Mouse (Mus musculus) erythroblast, embryonic 14.5 days (primary cell): ENCODE measurements around the gene Gdpd1. TPM values are rescaled to one million over a fixed set of nuclear protein-coding genes. Genes with fewer than 3 reads are reported as not detected.
"Not testable (repeated sequence)": the region's sequence is repeated elsewhere in the genome, so short reads cannot be mapped to it uniquely, and the experiment has no call there.

Source experiments
- H3K27me3 ChIP-seq: 2 replicates; pipeline ENCODE4 v1.6.1; 2012; ENCODE audit warnings: inconsistent platforms; ENCODE audit not compliant: control insufficient read depth
- H3K36me3 ChIP-seq: 2 replicates; pipeline ENCODE4 v1.6.1; 2012; ENCODE audit warnings: mild to moderate bottlenecking, inconsistent platforms; ENCODE audit not compliant: control insufficient read depth
- H3K4me1 ChIP-seq: 2 replicates; pipeline ENCODE4 v1.6.1; 2012; ENCODE audit warnings: inconsistent platforms; ENCODE audit not compliant: control insufficient read depth
- H3K4me3 ChIP-seq: replicated peaks from 2 replicates; pipeline ENCODE3; 2012; ENCODE audit warnings: moderate library complexity, mild to moderate bottlenecking, inconsistent platforms
- H3K9me3 ChIP-seq: 2 replicates; pipeline ENCODE4 v1.6.1; 2012; ENCODE audit warnings: low read length, inconsistent platforms, mixed read lengths; ENCODE audit not compliant: control insufficient read depth
- GATA1 ChIP-seq: IDR thresholded peaks from 2 replicates; pipeline ENCODE4 v1.6.1; 2012; ENCODE audit warnings: low read length, inconsistent platforms, mixed read lengths
- TAL1 ChIP-seq: IDR thresholded peaks from 3 replicates; pipeline ENCODE4 v1.6.1; 2012; ENCODE audit warnings: low read length, inconsistent platforms, mixed read lengths
- polyA plus RNA-seq: library from polyadenylated mRNA; stranded (reverse); fragments of >175 nt; gene quantifications from 2 replicates; pipeline ENCODE4 v1.2.3, GENCODE M21; 2012

Gdpd1 gene
- polyA plus RNA-seq, 1 experiment: 0.19 TPM

GRCm38 (mm10) chr11:87083712-87084111 is 9.8 kb upstream of the Gdpd1 start:
- H3K36me3 ChIP-seq: peaks cover 66% of the 10 kb centered on the region
- TF ChIP-seq TAL1 (no peak), GATA1 (no peak)
- peaks cover 38% of the 10 kb centered on the region for H3K4me1 ChIP-seq
- H3K9me3 ChIP-seq: no peaks in the 10 kb centered on the region
- no peaks in the 10 kb centered on the region for H3K27me3 ChIP-seq
- no peak overlapping the region for H3K4me3 ChIP-seq

DNA sequence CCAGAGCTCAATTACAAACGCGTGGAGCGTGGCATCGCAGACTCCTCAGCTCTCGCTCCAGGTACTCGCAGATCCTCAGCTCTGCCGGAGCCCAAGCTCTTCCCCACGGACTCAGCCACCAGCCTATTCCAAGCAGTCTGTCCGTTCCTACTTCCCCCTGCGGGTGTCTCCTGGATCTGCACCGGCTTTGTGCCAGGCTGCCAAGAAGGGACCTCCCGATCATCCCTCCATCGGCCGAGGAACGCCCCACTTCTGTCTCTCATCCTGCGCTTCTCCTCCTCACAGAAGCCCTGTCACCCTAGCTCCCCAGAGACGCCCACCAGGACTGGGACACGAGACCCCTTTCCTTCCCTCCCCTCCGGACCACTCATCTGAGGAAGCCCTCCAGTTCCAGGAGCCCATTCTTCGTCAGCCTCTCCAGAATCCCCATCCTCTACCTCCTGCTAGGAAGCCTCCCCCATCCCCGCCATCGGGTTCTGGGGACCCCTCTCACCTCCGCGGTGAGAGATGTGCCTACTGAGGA is 458 bp downstream of the Gdpd1 start:
- peaks cover 33% of the 10 kb centered on the region for H3K4me1 ChIP-seq
- H3K36me3 ChIP-seq: peaks cover 26% of the 10 kb centered on the region
- TF ChIP-seq TAL1 (no peak), GATA1 (no peak)
- H3K4me3 ChIP-seq: peak overlapping the region; percentile 90
- no peaks in the 10 kb centered on the region for H3K9me3 ChIP-seq
- no peaks in the 10 kb centered on the region for H3K27me3 ChIP-seq

GRCm38 (mm10) chr11:87062087-87062486 is 11.8 kb downstream of the Gdpd1 start:
- no peaks in the 10 kb centered on the region for H3K27me3 ChIP-seq
- H3K4me3 ChIP-seq: no peak overlapping the region
- H3K36me3 ChIP-seq: peaks cover 42% of the 10 kb centered on the region
- H3K4me1 ChIP-seq: peaks cover 31% of the 10 kb centered on the region
- TF ChIP-seq TAL1: no peak
- H3K9me3 ChIP-seq: no peaks in the 10 kb centered on the region

DNA sequence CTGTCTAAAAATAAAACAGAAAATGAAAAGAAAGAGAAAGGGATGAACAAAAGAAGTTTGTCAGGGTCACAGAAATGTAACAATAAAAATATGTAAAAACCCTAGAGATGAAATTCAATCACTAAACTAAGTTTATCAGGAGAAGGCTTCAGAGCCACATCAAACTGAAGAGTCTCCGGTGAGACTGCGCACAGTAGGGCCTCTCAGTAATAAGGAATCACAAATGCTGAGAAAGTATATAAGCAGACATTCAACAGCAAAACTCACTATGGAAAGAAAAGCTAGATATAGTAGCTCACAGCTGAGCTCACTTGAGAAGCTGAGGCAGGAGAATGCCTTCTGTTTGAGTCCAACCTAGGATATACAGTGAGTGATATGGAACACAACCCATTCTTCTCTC is 13.5 kb downstream of the Gdpd1 start:
- H3K4me3 ChIP-seq: no peak overlapping the region
- H3K27me3 ChIP-seq: no peaks in the 10 kb centered on the region
- no peak for TF ChIP-seq GATA1
- no peak for TF ChIP-seq TAL1
- H3K9me3 ChIP-seq: no peaks in the 10 kb centered on the region
- peaks cover 47% of the 10 kb centered on the region for H3K4me1 ChIP-seq
- peaks cover 43% of the 10 kb centered on the region for H3K36me3 ChIP-seq

- H3K9me3 ChIP-seq: no peaks in the 10 kb centered on the region
- peaks cover 44% of the 10 kb centered on the region for H3K36me3 ChIP-seq
- H3K27me3 ChIP-seq: no peaks in the 10 kb centered on the region
- peak overlapping the region; percentile 27 for H3K4me3 ChIP-seq
- TF ChIP-seq TAL1 (no peak), GATA1 (no peak)
- H3K4me1 ChIP-seq: peaks cover 47% of the 10 kb centered on the region
Measured at GRCm38 (mm10) chr11:87056286-87056685, 17.6 kb downstream of the Gdpd1 start.

DNA sequence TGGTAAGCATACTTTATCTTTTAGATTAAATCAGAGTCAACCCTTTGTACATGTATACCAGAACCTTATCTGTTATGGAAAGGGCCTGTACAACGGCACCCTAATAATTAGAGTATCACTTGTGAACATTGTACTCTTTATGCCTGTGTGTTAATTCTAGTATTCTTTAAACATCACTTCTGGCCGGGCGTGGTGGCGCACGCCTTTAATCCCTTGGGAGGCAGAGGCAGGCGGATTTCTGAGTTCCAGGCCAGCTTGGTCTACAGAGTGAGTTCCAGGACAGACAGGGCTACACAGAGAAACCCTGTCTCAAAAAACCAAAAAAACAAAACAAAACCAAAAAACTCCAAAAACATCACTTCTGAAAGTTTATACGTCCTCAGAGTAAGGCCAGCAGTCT is 25.0 kb downstream of the Gdpd1 start:
- peaks cover 43% of the 10 kb centered on the region for H3K36me3 ChIP-seq
- H3K4me3 ChIP-seq, H3K27me3 ChIP-seq, H3K9me3 ChIP-seq: not testable (repeated sequence)
- peaks cover 44% of the 10 kb centered on the region for H3K4me1 ChIP-seq

GRCm38 (mm10) chr11:87046968-87047367 is 26.9 kb downstream of the Gdpd1 start:
- no peaks in the 10 kb centered on the region for H3K27me3 ChIP-seq
- H3K36me3 ChIP-seq: peaks cover 53% of the 10 kb centered on the region
- H3K4me3 ChIP-seq: no peak overlapping the region
- TF ChIP-seq GATA1: no peak
- peak; percentile 60 for TF ChIP-seq TAL1
- peaks cover 48% of the 10 kb centered on the region for H3K4me1 ChIP-seq
- H3K9me3 ChIP-seq: no peaks in the 10 kb centered on the region

- peaks cover 38% of the 10 kb centered on the region for H3K4me1 ChIP-seq
- H3K36me3 ChIP-seq: peaks cover 54% of the 10 kb centered on the region
- no peaks in the 10 kb centered on the region for H3K9me3 ChIP-seq
- no peak for TF ChIP-seq TAL1
- no peak for TF ChIP-seq GATA1
- no peaks in the 10 kb centered on the region for H3K27me3 ChIP-seq
- no peak overlapping the region for H3K4me3 ChIP-seq
Measured at GRCm38 (mm10) chr11:87043052-87043451, 30.8 kb downstream of the Gdpd1 start.

DNA sequence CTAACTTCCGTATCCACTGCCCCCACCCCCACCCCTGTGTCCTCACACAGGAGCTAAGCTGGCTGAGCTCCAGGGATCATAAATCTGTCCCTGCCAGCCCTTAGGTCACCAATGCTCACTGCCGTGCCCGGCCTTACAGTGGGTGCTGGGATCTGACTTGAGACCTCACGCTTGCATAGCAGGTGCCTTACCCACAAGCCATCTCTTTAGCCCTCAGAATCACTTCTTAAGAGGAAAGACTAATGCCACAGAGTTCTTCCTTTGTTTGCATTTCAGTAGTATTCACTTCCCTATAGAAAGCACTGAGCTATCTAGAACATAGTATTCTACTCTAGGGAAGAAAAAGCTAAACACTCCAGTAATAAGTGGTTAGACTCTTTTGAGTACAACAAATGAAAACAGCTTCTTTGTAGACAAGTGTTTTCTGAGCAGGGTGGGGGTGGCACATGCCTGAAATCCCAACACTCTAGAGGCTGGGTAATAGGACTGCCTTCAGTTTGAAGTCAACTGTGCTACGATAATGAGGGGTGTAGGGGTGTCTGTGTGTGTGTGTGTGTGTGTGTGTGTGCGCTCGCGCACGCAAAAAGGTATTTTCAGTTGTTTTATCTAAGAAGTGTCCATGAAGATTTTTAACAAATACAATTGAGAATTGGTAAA is 34.4 kb downstream of the Gdpd1 start:
- Histone ChIP-seq H3K27me3 (no peaks in the 10 kb centered on the region), H3K4me1 (peaks cover 6% of the 10 kb centered on the region), H3K36me3 (peaks cover 58% of the 10 kb centered on the region), H3K4me3 (no peak overlapping the region), H3K9me3 (no peaks in the 10 kb centered on the region)
- TF ChIP-seq GATA1 (no peak), TAL1 (no peak)

GRCm38 (mm10) chr11:87036180-87036579 is 37.7 kb downstream of the Gdpd1 start:
- H3K27me3 ChIP-seq: no peaks in the 10 kb centered on the region
- H3K4me1 ChIP-seq: no peaks in the 10 kb centered on the region; the same call in 1 of the 2 replicates
- no peaks in the 10 kb centered on the region for H3K9me3 ChIP-seq
- H3K4me3 ChIP-seq: no peak overlapping the region
- H3K36me3 ChIP-seq: peaks cover 40% of the 10 kb centered on the region
- TF ChIP-seq TAL1: no peak
